Mouse (Mus musculus) mouse trophoblast stem cell (cell line): Measurements from ENCODE around the gene C77080.
"Not testable (repeated sequence)": the region's sequence is repeated elsewhere in the genome, so short reads cannot be mapped to it uniquely, and the experiment has no call there.

Experiments used
- in situ Hi-C, 2 experiments: fragments of 300-500 bp; cut with MseI, MboI; formaldehyde crosslinking; loops; 2 replicates in 1 of 2; 3 replicates in 1 of 2; pipeline ENCODE4 v1.15.1; 2025

C77080 gene

GRCm38 (mm10) chr4:129219198-129219597 lies 42.0 kb downstream of the C77080 start:
- in situ Hi-C loops = loop anchor here (5.0 kb wide), 2 partner anchors 48 to 58 kb away; no protein-coding TSS in a partner anchor

- in situ Hi-C loops = loop anchor here (5.0 kb wide), 2 partner anchors 49 to 59 kb away; no protein-coding TSS in a partner anchor
Measured at GRCm38 (mm10) chr4:129218569-129219175, 42.5 kb downstream of the C77080 start.

DNA sequence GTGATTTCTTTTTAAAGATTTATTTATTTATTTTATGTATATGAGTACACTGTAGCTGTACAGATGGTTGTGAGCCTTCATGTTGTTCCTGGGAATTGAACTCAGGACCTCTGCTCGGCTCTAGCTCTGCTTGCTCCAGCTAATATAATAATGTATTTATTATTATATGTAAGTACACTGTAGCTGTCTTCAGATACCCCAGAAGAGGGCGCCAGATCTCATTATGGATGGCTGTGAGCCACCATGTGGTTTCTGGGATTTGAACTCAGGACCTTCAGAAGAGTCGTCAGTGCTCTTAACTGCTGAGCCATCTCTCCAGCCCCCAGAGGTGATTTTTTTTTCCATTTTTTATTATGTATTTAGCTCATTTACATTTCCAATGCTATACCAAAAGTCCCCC lies 48.7 kb downstream of the C77080 start:
- in situ Hi-C loops = not testable (repeated sequence)

DNA sequence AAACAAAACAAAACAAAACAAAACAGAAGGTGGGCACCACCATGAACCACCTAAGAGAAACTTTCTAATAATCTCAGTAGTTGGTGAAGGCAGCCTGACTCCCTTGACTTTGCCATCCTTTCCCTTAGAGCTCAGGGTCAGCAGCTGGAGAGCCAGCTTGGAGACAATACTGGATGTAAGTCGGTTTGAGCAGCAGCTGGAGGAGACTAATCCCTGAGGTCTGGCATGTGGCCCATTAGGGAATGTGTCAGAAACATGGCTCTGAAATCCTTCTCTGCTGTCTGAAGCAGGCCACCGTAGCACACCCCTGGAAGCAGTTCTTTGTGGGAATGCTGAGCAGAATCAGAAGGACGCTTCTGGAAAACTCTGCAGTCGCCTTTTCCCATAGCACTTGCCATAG lies 49.7 kb downstream of the C77080 start:
- in situ Hi-C loops = no loop called here

- in situ Hi-C loops = no loop called here
Measured at GRCm38 (mm10) chr4:129209504-129209903, 51.7 kb downstream of the C77080 start.

- in situ Hi-C loops = no loop called here
Measured at GRCm38 (mm10) chr4:129206792-129207191, 54.4 kb downstream of the C77080 start.

DNA sequence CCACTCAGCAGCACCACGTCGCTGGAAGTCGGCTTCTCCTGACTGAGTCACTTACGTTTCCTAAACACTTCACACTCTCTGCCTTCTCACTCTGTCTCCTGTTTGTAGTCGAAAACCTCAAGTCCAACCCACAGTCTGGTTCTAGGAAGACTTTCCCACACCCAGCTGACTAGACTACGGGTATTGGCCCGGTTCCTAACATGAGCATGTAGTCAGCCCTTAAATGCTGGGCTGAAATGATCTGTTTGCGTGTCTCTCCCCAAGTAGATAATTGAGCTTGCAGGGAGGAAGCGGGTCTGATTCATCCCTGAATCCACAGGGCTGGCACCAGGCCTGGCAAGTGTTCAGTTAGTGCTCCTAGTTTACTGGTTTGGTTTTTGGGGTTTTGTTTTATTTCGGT lies 56.5 kb downstream of the C77080 start:
- in situ Hi-C loops = no loop called here

DNA sequence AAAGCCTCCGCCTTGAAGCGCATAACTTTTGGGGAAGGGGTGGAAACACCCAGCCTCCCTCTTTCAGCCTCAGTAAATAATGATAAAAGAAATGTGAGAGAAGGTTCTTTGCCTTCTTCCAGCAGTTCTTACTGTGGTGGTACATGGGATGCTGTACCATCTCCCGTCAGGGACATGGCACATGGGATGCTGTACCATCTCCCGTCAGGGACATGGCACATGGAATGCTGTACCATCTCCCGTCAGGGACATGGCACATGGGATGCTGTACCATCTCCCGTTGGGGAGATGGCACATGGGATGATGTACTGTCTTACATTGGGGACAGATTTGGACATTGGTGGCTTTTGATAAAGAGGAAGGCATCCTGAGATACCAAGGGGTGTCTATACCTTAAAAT lies 63.7 kb downstream of the C77080 start:
- in situ Hi-C loops = no loop called here

DNA sequence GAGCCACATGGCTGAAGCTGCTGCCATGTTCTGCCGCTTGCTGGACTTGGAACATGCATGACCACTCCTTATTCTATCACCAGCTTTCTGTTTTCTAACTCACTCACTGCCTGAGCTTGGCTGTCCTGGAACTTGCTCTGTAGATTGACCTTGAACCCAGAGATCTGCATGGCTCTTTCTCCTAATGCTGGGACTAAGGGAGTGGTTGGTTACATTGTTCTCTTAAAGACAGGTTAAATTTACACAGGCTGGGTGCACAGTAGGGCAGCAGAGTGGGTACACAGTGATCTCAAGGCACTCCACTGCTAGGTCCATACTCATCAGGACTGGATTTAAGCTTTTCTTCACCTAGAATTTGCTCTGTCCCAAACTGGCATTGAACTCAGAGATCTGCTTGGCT lies 66.9 kb downstream of the C77080 start:
- in situ Hi-C loops = no loop called here

DNA sequence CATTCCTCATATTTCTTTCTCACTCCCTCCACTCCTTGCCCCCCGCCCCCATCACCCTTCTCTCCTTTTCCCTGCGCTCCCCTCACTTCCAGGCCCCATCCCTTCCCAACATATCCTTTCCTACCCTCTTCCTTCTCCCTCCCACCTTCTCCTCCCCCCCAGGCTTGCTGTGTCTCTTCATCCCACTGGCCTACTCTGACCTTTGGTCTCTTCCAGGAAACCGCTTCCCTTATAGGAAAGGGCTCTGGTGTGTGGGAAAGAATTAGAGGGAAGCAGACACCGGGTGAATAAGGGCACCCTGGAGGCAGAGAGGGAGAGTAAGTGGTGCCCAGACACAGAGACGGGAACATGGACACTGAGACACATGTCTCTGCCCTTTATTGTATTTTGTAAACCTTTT lies 69.5 kb downstream of the C77080 start:
- in situ Hi-C loops = no loop called here

DNA sequence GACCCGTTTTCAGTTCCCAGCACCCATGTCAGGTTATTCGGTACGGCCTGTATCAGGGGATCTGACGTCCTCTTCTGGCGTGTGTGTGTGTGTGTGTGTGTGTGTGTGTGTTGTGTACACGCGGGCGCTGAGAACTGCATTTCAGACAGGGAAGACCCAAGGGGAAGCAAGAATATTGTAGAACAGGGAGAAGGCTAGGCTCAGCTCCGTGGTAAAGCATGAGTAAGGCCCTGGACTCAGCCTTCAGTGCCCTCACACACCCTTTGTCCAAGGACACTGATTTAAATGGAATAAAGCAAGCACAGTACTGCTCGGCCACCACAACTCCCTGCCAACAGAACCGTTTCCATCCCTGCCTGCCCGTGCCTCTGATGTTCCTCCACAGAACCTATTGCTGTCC lies 70.7 kb downstream of the C77080 start:
- in situ Hi-C loops = no loop called here

DNA sequence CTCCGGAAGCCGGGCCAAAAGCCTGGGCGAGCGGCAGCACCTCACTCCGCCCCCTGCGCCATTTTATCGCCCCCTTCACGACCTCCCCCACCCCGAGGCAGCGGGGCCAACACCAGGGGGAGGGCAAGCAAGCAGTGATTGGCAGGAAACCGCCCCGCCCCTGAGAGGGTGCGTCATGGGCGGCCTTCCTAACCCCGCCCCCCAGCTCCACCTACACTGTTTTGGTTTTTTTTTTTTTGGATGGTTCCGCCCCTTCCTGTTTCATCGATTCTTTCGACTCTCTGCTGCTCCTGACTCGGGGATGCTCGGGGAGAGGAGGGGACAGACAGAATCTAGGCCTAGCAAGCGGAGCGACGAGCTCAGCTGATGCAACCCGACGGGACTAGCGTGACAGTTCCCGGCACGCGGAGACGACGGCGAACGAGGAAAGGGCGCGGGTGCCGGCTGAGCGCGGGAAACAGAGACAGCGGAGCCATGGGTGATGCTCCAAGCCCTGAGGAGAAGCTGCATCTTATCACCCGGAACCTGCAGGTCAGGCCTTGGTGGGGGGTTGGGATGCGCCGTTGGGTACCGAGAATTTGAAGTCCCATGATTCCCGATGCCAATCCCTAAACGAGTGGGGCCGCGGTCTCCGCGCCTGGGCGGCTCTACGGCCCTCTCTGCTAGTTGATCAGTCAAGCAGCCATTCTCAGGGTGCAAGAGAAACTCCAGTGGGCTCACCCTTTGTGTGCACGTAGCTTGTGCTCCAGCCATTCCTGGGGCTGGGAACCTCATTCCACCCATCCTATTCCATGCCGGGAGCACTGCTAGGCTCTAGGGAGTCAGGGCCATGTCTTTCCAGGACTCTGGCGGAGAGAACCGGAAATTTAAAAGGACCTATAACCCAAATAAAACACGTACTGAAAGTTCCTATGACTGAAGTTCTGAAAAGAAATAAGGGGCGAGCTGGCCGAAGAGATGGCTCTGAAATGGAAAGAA lies 71.4 kb downstream of the C77080 start, which contains the start of the genes S100pbp and Yars:
Gene S100pbp, minus strand, starts transcription at position 186 of the 978 bp plus-strand sequence.
Gene Yars, plus strand, starts transcription at position 219 of the 978 bp plus-strand sequence.
- in situ Hi-C loops = no loop called here

DNA sequence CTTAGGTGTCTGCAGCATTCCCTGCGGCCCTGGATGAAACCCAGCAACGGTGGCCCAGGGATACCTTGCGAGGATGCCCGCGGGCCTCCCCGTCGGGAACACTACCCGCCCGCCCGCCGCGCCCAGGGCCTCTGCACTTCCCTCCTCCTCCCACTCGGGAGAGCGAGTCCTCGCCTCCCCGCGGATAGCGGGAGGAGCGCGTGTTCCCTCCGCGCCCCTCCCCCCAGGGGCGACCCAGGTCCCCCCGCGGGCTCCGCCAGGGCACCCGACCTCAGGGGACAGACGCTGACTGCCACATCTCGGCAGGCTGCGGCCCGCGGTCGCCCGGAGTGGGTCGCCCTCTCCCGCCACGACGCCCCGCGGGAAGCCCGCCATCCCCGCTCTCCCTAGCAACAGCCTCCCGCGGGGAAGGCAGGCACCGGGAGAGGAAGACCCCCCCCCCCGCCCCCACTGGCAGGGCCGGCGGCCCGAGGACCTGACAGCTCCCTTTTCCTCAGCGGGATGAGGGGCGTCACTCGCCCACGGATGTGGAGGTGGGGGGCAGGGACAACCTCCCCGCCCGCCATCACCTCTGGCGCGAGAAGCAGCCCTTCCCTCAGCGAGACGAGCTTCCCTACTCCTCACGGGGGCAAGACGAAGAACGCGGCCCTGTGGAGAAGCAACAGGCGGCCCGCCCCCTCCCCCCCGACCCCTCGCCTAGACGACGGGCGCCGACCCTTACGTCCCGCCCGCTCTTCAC lies 72.2 kb downstream of the C77080 start:
- in situ Hi-C loops = no loop called here

GRCm38 (mm10) chr4:129188041-129188659 lies 73.1 kb downstream of the C77080 start:
- in situ Hi-C loops = no loop called here

GRCm38 (mm10) chr4:129179560-129179959 lies 81.6 kb downstream of the C77080 start:
- in situ Hi-C loops = no loop called here

- in situ Hi-C loops = no loop called here
Measured at GRCm38 (mm10) chr4:129172529-129172928, 88.7 kb downstream of the C77080 start.
